Mouse (Mus musculus): ENCODE data around the gene Pik3ca. TPM values are rescaled to one million over a fixed set of nuclear protein-coding genes. Genes with fewer than 3 reads are reported as not detected.
"Not testable (repeated sequence)": the region's sequence is repeated elsewhere in the genome, so short reads cannot be mapped to it uniquely, and the experiment has no call there.

Pik3ca gene
- polyA plus RNA-seq, 1 experiment from 2014 or later: 19.3 TPM

- no peak overlapping the region for H3K9ac ChIP-seq
- peak overlapping the region; percentile 45 for H3K27ac ChIP-seq
- no peaks in the 10 kb centered on the region for H3K9me3 ChIP-seq (ENCODE audit: control insufficient read depth, low read length)
- 25% methylated on average over 4 of the region's 4 CpGs for WGBS
- DNase-seq (ENCODE audit: low spot score) (no peak), ATAC-seq (ENCODE audit: low FRiP score) (no peak)
- no peak overlapping the region for H3K4me2 ChIP-seq (replicated peaks)
- peaks cover 19% of the 10 kb centered on the region for H3K4me1 ChIP-seq (replicated peaks; ENCODE audit: control insufficient read depth, insufficient read depth, low read length)
- no peaks in the 10 kb centered on the region for H3K36me3 ChIP-seq (replicated peaks; ENCODE audit: control insufficient read depth, insufficient read depth)
- H3K27me3 ChIP-seq (ENCODE audit: control insufficient read depth, insufficient read depth, low read length): no peaks in the 10 kb centered on the region
- H3K4me3 ChIP-seq (replicated peaks; ENCODE audit: low read length): no peak overlapping the region
Measured at GRCm38 (mm10) chr3:32414381-32414780, 16.9 kb downstream of the Pik3ca start.

GRCm38 (mm10) chr3:32415370-32416309, 18.2 kb downstream of the Pik3ca start:
- 73% methylated on average over 3 of the region's 3 CpGs for WGBS
- Histone ChIP-seq H3K4me3 (replicated peaks; ENCODE audit: low read length) (no peak overlapping the region), H3K4me2 (replicated peaks) (no peak overlapping the region), H3K36me3 (replicated peaks; ENCODE audit: control insufficient read depth, insufficient read depth) (no peaks in the 10 kb centered on the region), H3K9me3 (ENCODE audit: control insufficient read depth, low read length) (no peaks in the 10 kb centered on the region), H3K27me3 (ENCODE audit: control insufficient read depth, insufficient read depth, low read length) (no peaks in the 10 kb centered on the region), H3K27ac (no peak overlapping the region), H3K4me1 (replicated peaks; ENCODE audit: control insufficient read depth, insufficient read depth, low read length) (peaks cover 19% of the 10 kb centered on the region), H3K9ac (no peak overlapping the region)
- ATAC-seq (ENCODE audit: low FRiP score): no peak
- no peak for DNase-seq (ENCODE audit: low spot score)

GRCm38 (mm10) chr3:32417751-32418211, 20.3 kb downstream of the Pik3ca start:
- Histone ChIP-seq H3K27ac (no peak overlapping the region), H3K9ac (no peak overlapping the region), H3K9me3 (ENCODE audit: control insufficient read depth, low read length) (no peaks in the 10 kb centered on the region), H3K4me3 (replicated peaks; ENCODE audit: low read length) (no peak overlapping the region), H3K36me3 (replicated peaks; ENCODE audit: control insufficient read depth, insufficient read depth) (no peaks in the 10 kb centered on the region), H3K4me1 (replicated peaks; ENCODE audit: control insufficient read depth, insufficient read depth, low read length) (peaks cover 14% of the 10 kb centered on the region), H3K27me3 (ENCODE audit: control insufficient read depth, insufficient read depth, low read length) (no peaks in the 10 kb centered on the region), H3K4me2 (replicated peaks) (no peak overlapping the region)
- no peak for DNase-seq (ENCODE audit: low spot score)
- 93% methylated on average over 5 of the region's 5 CpGs for WGBS
- no peak for ATAC-seq (ENCODE audit: low FRiP score)

- WGBS: 74% methylated on average over 2 of the region's 2 CpGs
- DNase-seq (ENCODE audit: low spot score) (no peak), ATAC-seq (ENCODE audit: low FRiP score) (no peak)
- Histone ChIP-seq H3K4me3 (replicated peaks; ENCODE audit: low read length) (no peak overlapping the region), H3K9ac (no peak overlapping the region), H3K27ac (no peak overlapping the region), H3K9me3 (ENCODE audit: control insufficient read depth, low read length) (0 out of 2 replicates have a peak, but pooled peaks cover 4% of the 10 kb centered on the region), H3K27me3 (ENCODE audit: control insufficient read depth, insufficient read depth, low read length) (no peaks in the 10 kb centered on the region), H3K36me3 (replicated peaks; ENCODE audit: control insufficient read depth, insufficient read depth) (no peaks in the 10 kb centered on the region), H3K4me2 (replicated peaks) (no peak overlapping the region), H3K4me1 (replicated peaks; ENCODE audit: control insufficient read depth, insufficient read depth, low read length) (peaks cover 5% of the 10 kb centered on the region; the same call in 1 of the 2 replicates)
Measured at GRCm38 (mm10) chr3:32419866-32420265, 22.4 kb downstream of the Pik3ca start.

- no peak overlapping the region for H3K9ac ChIP-seq
- H3K9me3 ChIP-seq (ENCODE audit: control insufficient read depth, low read length): 0 out of 2 replicates have a peak, but pooled peaks cover 4% of the 10 kb centered on the region
- no peaks in the 10 kb centered on the region for H3K27me3 ChIP-seq (ENCODE audit: control insufficient read depth, insufficient read depth, low read length)
- H3K4me3 ChIP-seq (replicated peaks; ENCODE audit: low read length): no peak overlapping the region
- WGBS: 93% methylated on average over 6 of the region's 6 CpGs
- H3K27ac ChIP-seq: no peak overlapping the region
- no peaks in the 10 kb centered on the region for H3K36me3 ChIP-seq (replicated peaks; ENCODE audit: control insufficient read depth, insufficient read depth)
- H3K4me1 ChIP-seq (replicated peaks; ENCODE audit: control insufficient read depth, insufficient read depth, low read length): no peaks in the 10 kb centered on the region; the same call in 1 of the 2 replicates
- DNase-seq (ENCODE audit: low spot score): no peak
- no peak for ATAC-seq (ENCODE audit: low FRiP score)
- H3K4me2 ChIP-seq (replicated peaks): no peak overlapping the region
Measured at GRCm38 (mm10) chr3:32421115-32422054, 23.9 kb downstream of the Pik3ca start.

- Histone ChIP-seq H3K36me3 (replicated peaks; ENCODE audit: control insufficient read depth, insufficient read depth) (no peaks in the 10 kb centered on the region), H3K4me1 (replicated peaks; ENCODE audit: control insufficient read depth, insufficient read depth, low read length) (no peaks in the 10 kb centered on the region), H3K9ac (no peak overlapping the region), H3K4me2 (replicated peaks) (no peak overlapping the region), H3K4me3 (replicated peaks; ENCODE audit: low read length) (no peak overlapping the region), H3K9me3 (ENCODE audit: control insufficient read depth, low read length) (0 out of 2 replicates have a peak, but pooled peaks cover 4% of the 10 kb centered on the region), H3K27ac (no peak overlapping the region), H3K27me3 (ENCODE audit: control insufficient read depth, insufficient read depth, low read length) (no peaks in the 10 kb centered on the region)
- WGBS: 87% methylated on average over 4 of the region's 4 CpGs
- ATAC-seq (ENCODE audit: low FRiP score) (no peak), DNase-seq (ENCODE audit: low spot score) (no peak)
Measured at GRCm38 (mm10) chr3:32427695-32428094, 30.2 kb downstream of the Pik3ca start.

- Histone ChIP-seq H3K9me3 (ENCODE audit: control insufficient read depth, low read length) (0 out of 2 replicates have a peak, but pooled peaks cover 4% of the 10 kb centered on the region), H3K27ac (no peak overlapping the region), H3K4me1 (replicated peaks; ENCODE audit: control insufficient read depth, insufficient read depth, low read length) (no peaks in the 10 kb centered on the region), H3K9ac (no peak overlapping the region), H3K27me3 (ENCODE audit: control insufficient read depth, insufficient read depth, low read length) (no peaks in the 10 kb centered on the region), H3K4me3 (replicated peaks; ENCODE audit: low read length) (no peak overlapping the region), H3K4me2 (replicated peaks) (no peak overlapping the region), H3K36me3 (replicated peaks; ENCODE audit: control insufficient read depth, insufficient read depth) (no peaks in the 10 kb centered on the region)
- 95% methylated on average over 3 of the region's 3 CpGs for WGBS
- DNase-seq (ENCODE audit: low spot score): no peak
- ATAC-seq (ENCODE audit: low FRiP score): no peak
Measured at GRCm38 (mm10) chr3:32428361-32428760, 30.9 kb downstream of the Pik3ca start.

- no peak for ATAC-seq (ENCODE audit: low FRiP score)
- Histone ChIP-seq H3K4me2 (replicated peaks) (no peak overlapping the region), H3K36me3 (replicated peaks; ENCODE audit: control insufficient read depth, insufficient read depth) (no peaks in the 10 kb centered on the region), H3K27ac (no peak overlapping the region), H3K4me1 (replicated peaks; ENCODE audit: control insufficient read depth, insufficient read depth, low read length) (no peaks in the 10 kb centered on the region), H3K4me3 (replicated peaks; ENCODE audit: low read length) (no peak overlapping the region), H3K27me3 (ENCODE audit: control insufficient read depth, insufficient read depth, low read length) (no peaks in the 10 kb centered on the region), H3K9me3 (ENCODE audit: control insufficient read depth, low read length) (no peaks in the 10 kb centered on the region), H3K9ac (no peak overlapping the region)
- 68% methylated on average over 4 of the region's 4 CpGs for WGBS
- no peak for DNase-seq (ENCODE audit: low spot score)
Measured at GRCm38 (mm10) chr3:32428921-32429320, 31.4 kb downstream of the Pik3ca start.

GRCm38 (mm10) chr3:32429351-32429750, 31.9 kb downstream of the Pik3ca start:
- H3K4me2 ChIP-seq (replicated peaks); ATAC-seq (ENCODE audit: low FRiP score); H3K36me3 ChIP-seq (replicated peaks; ENCODE audit: control insufficient read depth, insufficient read depth); H3K9ac ChIP-seq; DNase-seq (ENCODE audit: low spot score); H3K9me3 ChIP-seq (ENCODE audit: control insufficient read depth, low read length); H3K27ac ChIP-seq; H3K27me3 ChIP-seq (ENCODE audit: control insufficient read depth, insufficient read depth, low read length); H3K4me3 ChIP-seq (replicated peaks; ENCODE audit: low read length); H3K4me1 ChIP-seq (replicated peaks; ENCODE audit: control insufficient read depth, insufficient read depth, low read length): not testable (repeated sequence)
